Mouse (Mus musculus): Measurements from ENCODE around the gene S100a5.

GRCm38 (mm10) chr3:90598212-90598611, 10.1 kb upstream of the S100a5 start:
- TF ChIP-seq CTCF (IDR thresholded peaks at IDR 0.05; ENCODE audit: low read depth, low read length) (no peak), POLR2A (IDR thresholded peaks at IDR 0.05; ENCODE audit: insufficient read depth, low read length) (no peak), EP300 (IDR thresholded peaks at IDR 0.05; ENCODE audit: insufficient read depth, low read depth, low read length) (no peak)

All from ES-Bruce4 (cell line).